Mouse (Mus musculus): ENCODE measurements around the gene Arid3a.

The Arid3a gene

DNA sequence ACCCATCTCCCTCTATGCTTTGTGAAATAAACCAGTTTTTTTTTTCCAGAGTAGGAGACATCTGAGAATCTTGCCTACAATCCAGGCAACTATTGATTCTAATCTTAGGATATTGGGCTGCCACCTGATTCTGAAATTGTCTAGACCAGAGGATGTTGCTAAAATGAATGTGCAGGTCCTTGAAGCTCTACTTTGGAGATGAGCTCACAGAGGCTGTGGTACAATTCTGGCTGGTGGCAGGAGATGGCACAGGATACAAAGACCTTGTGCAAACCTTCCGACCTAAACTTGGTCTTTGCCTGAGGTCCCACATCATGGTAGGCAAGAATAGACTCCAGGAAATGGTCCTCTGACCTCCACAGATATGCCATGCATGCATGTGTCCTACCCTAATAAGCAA lies 68.8 kb downstream of the Arid3a start:
- no peak for DNase-seq (ENCODE audit: low read depth, low spot score)

DNA sequence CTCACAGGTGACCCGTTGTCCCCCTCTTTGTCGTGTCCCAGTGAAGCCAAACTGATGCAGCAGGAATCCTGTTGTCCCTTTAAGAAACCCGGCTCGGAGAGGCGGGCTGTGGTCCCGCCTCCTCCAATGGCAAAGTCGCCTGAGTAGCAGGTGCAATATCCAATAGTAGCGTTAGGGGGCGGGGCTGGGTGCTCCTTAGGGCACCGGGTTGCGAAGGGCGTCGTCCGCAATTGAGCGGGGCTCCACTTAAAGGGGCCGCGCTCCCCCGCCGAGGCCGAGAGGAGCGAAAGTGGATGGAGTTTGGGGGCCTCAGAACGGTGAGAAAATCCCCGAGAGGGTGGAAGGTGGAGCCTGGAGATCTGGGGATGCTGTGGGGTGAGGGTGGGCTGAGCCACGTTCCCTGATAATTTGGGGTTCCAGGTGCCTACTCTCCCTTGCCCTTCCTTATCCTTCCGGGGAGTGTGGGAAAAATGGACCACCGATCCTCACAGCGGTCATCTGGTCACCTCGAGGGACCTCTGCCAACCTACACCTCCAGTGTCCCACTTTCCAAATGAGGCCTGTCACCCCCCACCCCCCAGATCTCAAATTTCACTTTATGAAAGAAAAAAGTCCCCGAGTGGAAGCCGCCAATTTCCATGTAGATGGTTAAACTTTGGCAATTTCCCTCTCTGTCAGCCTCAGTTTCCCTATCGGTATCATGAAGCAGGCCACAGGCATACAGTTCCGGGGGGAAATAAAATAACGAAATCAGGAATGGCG lies 69.6 kb downstream of the Arid3a start, which contains the start of gene Abca7:
TSS of gene Abca7 (plus strand) at position 223 of the 762 bp plus-strand sequence.
- DNase-seq (ENCODE audit: low read depth, low spot score), result peak; percentile 98

DNA sequence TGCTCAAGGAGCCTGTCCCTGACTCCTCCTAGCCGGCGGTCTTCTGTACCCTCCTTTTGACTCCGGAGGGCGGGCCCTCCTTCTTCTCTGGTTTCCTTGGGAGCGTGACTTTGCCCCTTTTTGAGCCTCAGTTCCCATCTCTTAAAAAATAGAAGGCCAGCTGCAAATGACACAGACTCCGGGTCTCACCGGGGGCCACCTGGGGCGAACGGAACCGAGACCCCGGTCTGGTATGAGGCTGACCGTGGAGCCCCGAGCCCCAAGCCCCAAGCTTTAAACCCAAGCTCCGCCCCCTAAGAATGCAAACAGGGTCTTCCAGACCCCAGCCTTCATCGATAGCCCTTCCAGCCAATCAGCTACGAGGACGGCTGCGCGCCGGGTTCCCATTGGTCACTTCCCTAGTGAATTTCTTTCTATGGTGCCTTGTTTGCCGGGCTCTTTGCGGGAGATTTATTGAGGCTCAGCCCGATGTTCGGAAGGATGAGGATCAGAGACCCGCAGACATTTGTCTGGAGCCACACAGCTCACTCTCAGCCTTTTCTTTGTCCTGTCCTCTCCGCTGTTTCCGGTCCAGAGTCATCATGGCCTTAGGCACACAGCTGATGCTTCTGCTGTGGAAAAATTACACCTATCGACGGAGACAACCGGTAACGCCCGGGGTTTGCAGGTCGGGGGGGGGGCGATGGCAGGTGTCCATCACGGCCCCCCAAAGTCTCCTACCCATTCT lies 70.4 kb downstream of the Arid3a start:
- DNase-seq (ENCODE audit: low read depth, low spot score), result peak; percentile 91

DNA sequence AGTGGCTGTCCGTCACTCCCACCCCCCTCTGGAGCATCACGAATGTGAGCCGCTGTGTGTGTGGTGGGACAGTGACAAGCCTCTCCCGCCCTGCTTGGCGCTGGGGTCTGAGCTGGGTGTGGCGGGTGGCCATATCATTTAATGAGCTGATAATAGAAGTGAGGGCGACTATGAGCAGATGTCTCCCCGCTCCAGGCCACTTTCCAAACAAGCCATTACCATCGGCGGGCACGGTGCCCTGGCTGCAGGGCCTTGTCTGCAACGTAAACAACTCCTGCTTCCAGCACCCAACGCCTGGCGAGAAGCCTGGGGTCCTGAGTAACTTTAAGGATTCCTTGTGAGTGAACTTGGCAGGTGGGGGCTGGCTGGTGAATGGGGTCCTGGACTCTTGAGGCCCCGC lies 71.0 kb downstream of the Arid3a start:
- peak; percentile 71 for DNase-seq (ENCODE audit: low read depth, low spot score)

DNA sequence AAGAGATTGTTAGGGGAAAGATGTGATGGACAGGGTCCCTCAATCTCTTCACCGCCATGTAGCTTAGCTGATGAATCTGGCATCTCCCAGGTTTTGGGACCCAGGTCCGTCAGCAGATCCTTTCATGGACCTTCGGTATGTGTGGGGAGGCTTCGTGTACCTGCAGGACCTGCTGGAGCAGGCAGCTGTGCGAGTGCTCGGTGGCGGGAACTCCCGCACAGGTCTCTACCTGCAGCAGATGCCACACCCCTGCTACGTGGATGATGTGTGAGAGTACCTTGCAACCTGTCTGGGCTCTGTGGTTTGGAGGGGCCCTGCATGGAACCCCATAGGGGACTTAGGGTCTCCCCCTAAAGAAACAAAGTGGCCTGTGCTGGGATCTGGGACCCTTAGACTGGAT lies 75.1 kb downstream of the Arid3a start:
- DNase-seq (ENCODE audit: low read depth, low spot score), result no peak

DNA sequence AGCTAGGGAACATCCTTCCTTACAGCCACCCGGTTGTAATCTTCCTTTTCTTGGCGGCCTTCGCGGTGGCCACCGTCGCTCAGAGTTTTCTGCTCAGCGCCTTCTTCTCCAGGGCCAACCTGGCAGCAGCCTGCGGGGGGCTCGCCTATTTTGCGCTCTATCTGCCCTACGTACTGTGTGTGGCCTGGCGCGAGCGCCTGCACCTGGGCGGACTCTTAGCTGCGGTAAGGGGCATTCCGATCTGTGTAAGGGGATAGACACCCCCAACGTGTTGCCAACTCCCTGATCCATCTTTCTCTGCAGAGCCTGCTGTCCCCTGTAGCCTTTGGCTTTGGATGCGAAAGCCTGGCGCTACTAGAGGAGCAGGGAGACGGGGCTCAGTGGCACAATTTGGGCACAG lies 76.0 kb downstream of the Arid3a start:
- DNase-seq (ENCODE audit: low read depth, low spot score), result no peak

DNA sequence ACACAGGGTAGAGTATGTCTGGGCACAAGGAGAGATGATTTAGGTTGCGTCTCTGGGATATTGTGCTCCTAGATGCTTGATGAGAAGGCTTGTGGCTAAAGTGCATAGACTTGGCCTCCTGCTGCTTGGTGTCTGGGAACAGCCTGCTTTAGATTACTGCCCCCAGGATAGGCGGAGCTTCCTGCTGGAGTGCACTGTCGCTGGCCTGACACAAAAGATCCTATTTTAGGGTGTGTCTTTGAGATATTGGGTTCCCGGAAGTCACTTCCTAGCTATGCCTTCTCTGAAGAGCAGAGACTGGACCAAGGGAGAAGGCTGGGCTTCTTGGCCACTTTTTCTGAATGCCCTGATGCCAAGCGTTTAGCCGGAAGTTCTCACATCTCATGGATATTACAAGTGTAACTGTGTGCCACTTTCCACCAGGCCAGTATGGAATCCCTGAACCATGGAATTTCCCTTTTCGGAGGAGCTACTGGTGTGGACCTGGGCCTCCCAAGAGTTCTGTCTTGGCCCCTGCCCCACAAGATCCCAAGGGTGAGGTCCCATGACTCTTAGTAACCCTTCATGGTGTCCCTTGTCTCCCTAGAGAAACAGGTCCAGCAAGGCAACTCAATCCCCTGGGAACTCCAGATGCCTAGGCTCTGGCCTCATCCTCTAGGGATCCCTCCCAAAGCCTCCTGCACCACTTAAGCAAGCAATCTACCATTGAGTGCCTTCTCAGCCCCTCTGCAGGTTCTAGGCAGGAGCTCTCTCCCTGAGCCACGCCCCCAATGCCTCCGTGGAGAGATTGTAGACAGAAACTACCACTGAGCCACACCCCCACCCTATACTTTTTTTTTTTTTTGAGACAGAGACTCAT lies 76.8 kb downstream of the Arid3a start:
- DNase-seq (ENCODE audit: low read depth, low spot score), result no peak

DNA sequence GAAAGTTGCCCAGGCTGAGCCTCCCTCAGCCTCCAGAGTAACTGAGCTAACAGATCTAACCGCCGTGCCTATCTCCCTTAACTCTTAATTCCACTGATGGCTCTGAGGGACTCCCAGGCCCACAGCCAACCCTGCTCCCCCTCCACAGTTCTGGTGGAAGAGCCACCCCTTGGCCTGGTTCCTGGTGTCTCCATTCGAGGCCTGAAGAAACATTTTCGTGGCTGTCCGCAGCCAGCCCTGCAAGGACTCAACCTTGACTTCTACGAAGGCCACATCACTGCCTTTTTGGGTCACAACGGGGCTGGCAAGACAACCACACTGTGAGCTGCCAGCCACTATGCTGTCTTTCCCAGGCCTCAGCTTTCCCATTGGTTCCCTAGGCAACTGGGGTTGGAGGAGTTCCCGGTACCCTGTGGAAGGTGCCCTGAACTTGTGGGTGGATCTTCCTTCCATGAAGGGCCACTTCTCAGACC lies 77.4 kb downstream of the Arid3a start:
- DNase-seq (ENCODE audit: low read depth, low spot score), result no peak

All from brain, adult 2 months (tissue).